Mouse (Mus musculus) macrophage (primary cell): ENCODE results near the gene Inpp5f. TPM values are rescaled to one million over a fixed set of nuclear protein-coding genes. Genes with fewer than 3 reads are reported as not detected.
A peak's percentile ranks its signal among the peaks of the same experiment; 100 is the strongest.

Experiments
- H3K27ac ChIP-seq: fragments of 350-480 bp; formaldehyde crosslinking; 2 replicates; pipeline ENCODE4 v1.9.0; 2021
- H3K36me3 ChIP-seq: fragments of 350-480 bp; formaldehyde crosslinking; 2 replicates; pipeline ENCODE4 v1.9.0; 2021; ENCODE audit errors: inconsistent target
- H3K4me3 ChIP-seq: fragments of 350-480 bp; formaldehyde crosslinking; 2 replicates; pipeline ENCODE4 v1.9.0; 2021; ENCODE audit errors: inconsistent target
- H3K79me2 ChIP-seq: fragments of 350-480 bp; formaldehyde crosslinking; 2 replicates; pipeline ENCODE4 v1.9.0; 2021; ENCODE audit errors: inconsistent target
- WGBS: methylation state at CpG from one replicate; pipeline ENCODE4 v1.1.7; 2026; ENCODE audit warnings: inconsistent platforms; ENCODE audit not compliant: missing documents; 5-methylcytosine and 5-hydroxymethylcytosine counted together
- polyA plus RNA-seq: library from polyadenylated mRNA; stranded (reverse); fragments of 250-400 nt; gene quantifications from 3 replicates; pipeline ENCODE4 v1.2.4, GENCODE M21; 2018; ENCODE audit warnings: inconsistent platforms

Inpp5f gene
- polyA plus RNA-seq, 1 experiment from 2014 or later = 19.5 TPM

- Histone ChIP-seq H3K79me2 (peaks cover 61% of the 10 kb centered on the region), H3K4me3 (no peak overlapping the region), H3K36me3 (no peaks in the 10 kb centered on the region), H3K27ac (no peak overlapping the region)
- WGBS = 100% methylated on average over 2 of the region's 2 CpGs
Measured at GRCm38 (mm10) chr7:128613578-128613977, 2.5 kb downstream of the Inpp5f start.

DNA sequence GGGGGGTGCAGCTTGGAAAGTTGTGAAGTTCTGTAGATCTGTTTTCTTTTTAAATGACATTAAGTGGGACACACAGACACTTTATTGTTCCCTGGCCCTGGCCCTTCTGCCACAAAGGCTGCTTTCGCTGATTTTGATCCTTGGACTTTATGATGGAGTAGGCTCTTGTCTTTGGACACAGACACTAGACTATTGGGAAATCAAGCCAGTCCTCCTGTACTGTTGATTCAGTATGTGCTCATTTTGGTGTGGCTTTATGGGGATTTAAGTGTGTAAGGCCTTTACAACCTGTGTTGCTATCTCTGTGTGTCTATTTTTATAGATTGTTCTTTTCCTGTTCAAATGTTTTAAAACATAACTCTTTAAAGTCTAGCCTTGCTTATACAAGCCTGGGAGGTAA lies 6.5 kb downstream of the Inpp5f start:
- WGBS = 100% methylated on average over 1 of the region's 1 CpGs
- Histone ChIP-seq H3K4me3 (no peak overlapping the region), H3K36me3 (no peaks in the 10 kb centered on the region), H3K27ac (no peak overlapping the region), H3K79me2 (peaks cover 81% of the 10 kb centered on the region)

GRCm38 (mm10) chr7:128620178-128620577 lies 9.1 kb downstream of the Inpp5f start:
- Histone ChIP-seq H3K36me3 (no peaks in the 10 kb centered on the region), H3K27ac (no peak overlapping the region), H3K4me3 (no peak overlapping the region), H3K79me2 (peaks cover 73% of the 10 kb centered on the region)
- 100% methylated on average over 1 of the region's 1 CpGs for WGBS

GRCm38 (mm10) chr7:128622266-128622961 lies 11.3 kb downstream of the Inpp5f start:
- 42% methylated on average over 7 of the region's 7 CpGs for WGBS
- Histone ChIP-seq H3K27ac (peak overlapping the region; percentile 84), H3K4me3 (no peak overlapping the region), H3K79me2 (peaks cover 73% of the 10 kb centered on the region; the same call in 1 of the 2 replicates), H3K36me3 (no peaks in the 10 kb centered on the region)

DNA sequence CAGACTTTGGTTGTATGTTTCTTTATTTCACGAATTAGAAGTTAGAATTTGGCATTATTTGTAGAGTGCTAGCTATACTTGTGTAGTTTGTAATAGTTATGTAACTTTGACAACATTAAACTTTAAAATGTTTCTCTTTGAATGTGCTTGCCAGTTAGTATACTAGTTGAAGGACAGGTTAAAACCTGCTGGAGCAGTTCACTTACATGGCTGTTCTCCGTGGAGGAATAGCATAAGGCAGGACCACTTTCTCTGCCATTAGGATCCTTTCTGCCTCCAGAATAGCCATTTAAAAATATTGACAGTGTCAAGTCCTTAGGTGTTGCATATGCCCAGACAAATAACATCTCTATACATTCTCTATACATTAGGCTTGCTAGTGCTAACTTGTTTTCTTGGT lies 11.9 kb downstream of the Inpp5f start:
- H3K36me3 ChIP-seq = no peaks in the 10 kb centered on the region
- 59% methylated on average over 1 of the region's 2 CpGs for WGBS
- peak overlapping the region; percentile 84 for H3K27ac ChIP-seq
- peaks cover 73% of the 10 kb centered on the region; the same call in 1 of the 2 replicates for H3K79me2 ChIP-seq
- H3K4me3 ChIP-seq = no peak overlapping the region

DNA sequence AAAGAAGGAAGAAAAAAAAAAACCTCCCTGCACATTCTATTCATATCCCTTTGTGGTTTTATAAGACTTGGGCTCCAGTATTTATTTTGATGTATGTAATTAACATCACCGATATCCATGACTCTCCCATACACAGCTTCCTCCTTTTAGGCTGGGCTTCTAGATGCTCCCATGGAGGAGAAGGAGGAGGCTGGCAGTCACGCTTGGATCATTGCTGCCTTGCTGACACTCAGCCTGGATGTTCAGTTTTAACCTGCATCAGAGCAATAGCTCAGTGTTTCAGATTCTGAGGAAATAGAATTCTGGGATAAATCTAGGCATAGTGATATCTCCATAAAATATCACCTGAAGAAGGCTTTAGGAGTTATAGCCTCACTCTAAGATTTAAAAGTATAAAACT lies 14.3 kb downstream of the Inpp5f start:
- Histone ChIP-seq H3K4me3 (no peak overlapping the region), H3K27ac (no peak overlapping the region), H3K36me3 (no peaks in the 10 kb centered on the region), H3K79me2 (peaks cover 70% of the 10 kb centered on the region; the same call in 1 of the 2 replicates)
- WGBS = 100% methylated on average over 2 of the region's 2 CpGs

GRCm38 (mm10) chr7:128626601-128627000 lies 15.5 kb downstream of the Inpp5f start:
- WGBS = 71% methylated on average over 5 of the region's 5 CpGs
- no peaks in the 10 kb centered on the region for H3K36me3 ChIP-seq
- H3K27ac ChIP-seq = no peak overlapping the region
- H3K79me2 ChIP-seq = peaks cover 63% of the 10 kb centered on the region; the same call in 1 of the 2 replicates
- H3K4me3 ChIP-seq = no peak overlapping the region

GRCm38 (mm10) chr7:128627251-128627650 lies 16.1 kb downstream of the Inpp5f start:
- H3K4me3 ChIP-seq = no peak overlapping the region
- 68% methylated on average over 2 of the region's 2 CpGs for WGBS
- no peaks in the 10 kb centered on the region for H3K36me3 ChIP-seq
- H3K27ac ChIP-seq = no peak overlapping the region
- H3K79me2 ChIP-seq = peaks cover 63% of the 10 kb centered on the region; the same call in 1 of the 2 replicates

- WGBS = 100% methylated on average over 1 of the region's 1 CpGs
- peaks cover 63% of the 10 kb centered on the region; the same call in 1 of the 2 replicates for H3K79me2 ChIP-seq
- no peak overlapping the region for H3K27ac ChIP-seq
Measured at GRCm38 (mm10) chr7:128627723-128628122, 16.6 kb downstream of the Inpp5f start.

GRCm38 (mm10) chr7:128633156-128633555 lies 22.0 kb downstream of the Inpp5f start:
- Histone ChIP-seq H3K27ac (no peak overlapping the region), H3K36me3 (no peaks in the 10 kb centered on the region), H3K79me2 (peaks cover 15% of the 10 kb centered on the region; the same call in 1 of the 2 replicates), H3K4me3 (no peak overlapping the region)
- 0% methylated on average over 2 of the region's 4 CpGs for WGBS

More at GRCm38 (mm10) chr7:128627723-128628122, 16.6 kb downstream of the Inpp5f start:
- no peaks in the 10 kb centered on the region for H3K36me3 ChIP-seq
- no peak overlapping the region for H3K4me3 ChIP-seq

DNA sequence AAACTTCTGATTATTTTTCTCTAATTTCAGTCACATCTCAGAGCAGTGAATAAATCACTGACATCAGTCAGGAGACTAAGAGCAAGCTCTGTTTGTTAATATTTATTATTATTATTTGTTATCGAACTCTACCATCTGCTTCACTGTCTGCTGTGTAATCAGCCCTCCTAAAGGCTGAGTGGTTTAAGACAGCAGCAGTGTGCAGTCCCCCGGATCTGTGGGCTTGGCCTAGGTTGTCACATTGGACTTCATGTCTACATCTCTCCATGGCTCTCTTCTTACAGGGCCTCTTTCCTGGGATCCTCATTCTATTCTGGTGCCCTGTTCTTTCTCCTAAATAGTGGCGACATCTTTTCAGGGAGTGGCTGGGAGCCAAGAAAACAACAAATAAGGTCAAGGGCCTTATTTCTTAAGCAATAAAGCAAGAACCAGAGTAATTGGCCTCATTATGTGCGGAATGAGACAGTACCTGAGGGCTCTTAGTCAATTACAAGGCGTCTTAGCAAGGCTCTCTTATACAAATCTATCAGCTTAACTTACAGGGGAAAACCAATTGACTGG lies 28.9 kb downstream of the Inpp5f start:
- Histone ChIP-seq H3K36me3 (no peaks in the 10 kb centered on the region), H3K4me3 (no peak overlapping the region), H3K27ac (no peak overlapping the region), H3K79me2 (no peaks in the 10 kb centered on the region)
- WGBS = 92% methylated on average over 5 of the region's 5 CpGs

DNA sequence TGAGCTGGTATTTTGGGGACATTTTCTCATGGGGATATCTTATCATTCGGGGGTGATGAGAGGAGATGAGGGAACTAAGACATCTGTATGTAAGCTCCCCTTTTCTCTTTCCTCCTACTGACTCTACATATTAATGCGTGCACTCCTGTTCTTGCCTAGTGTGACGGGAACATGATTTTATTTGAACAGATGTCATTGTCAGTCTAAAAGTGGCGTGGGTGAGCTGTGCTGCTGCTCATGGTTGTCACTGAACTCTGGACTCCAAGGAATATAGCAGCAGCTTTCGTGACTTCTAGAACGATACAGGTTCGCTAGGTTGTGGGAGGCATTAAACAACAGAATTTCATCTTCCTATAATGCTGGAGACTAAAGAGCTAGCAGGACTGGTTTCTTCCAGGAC lies 30.4 kb downstream of the Inpp5f start:
- Histone ChIP-seq H3K36me3 (no peaks in the 10 kb centered on the region), H3K79me2 (no peaks in the 10 kb centered on the region), H3K4me3 (no peak overlapping the region), H3K27ac (no peak overlapping the region)
- 95% methylated on average over 7 of the region's 7 CpGs for WGBS

GRCm38 (mm10) chr7:128642386-128642785 lies 31.3 kb downstream of the Inpp5f start:
- H3K4me3 ChIP-seq = no peak overlapping the region

DNA sequence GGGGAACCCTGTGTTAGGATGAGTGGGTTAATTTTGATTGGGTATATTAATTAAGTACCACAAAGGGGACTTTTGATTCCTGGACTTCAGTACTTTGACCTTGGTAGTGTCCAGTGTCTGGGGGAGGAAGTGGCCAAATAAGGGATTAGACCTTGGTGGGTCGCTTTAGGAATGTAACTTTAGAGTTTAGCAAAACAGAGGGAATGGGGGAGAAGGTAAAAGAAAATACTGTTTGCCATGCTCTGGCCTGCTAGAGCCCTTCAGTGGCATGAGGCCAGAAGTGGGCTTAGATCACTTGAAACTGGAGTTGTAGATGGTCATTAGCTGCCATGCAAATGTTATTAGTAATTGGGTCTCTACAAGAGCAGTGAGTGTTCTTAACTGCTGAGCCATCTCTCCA lies 45.8 kb downstream of the Inpp5f start:
- H3K36me3 ChIP-seq = no peaks in the 10 kb centered on the region
- H3K79me2 ChIP-seq = no peaks in the 10 kb centered on the region
- H3K4me3 ChIP-seq = no peak overlapping the region
- WGBS = 86% methylated on average over 1 of the region's 1 CpGs
- H3K27ac ChIP-seq = no peak overlapping the region

More at GRCm38 (mm10) chr7:128642386-128642785, 31.3 kb downstream of the Inpp5f start:
- Histone ChIP-seq H3K79me2 (no peaks in the 10 kb centered on the region), H3K36me3 (no peaks in the 10 kb centered on the region), H3K27ac (no peak overlapping the region)
- 94% methylated on average over 5 of the region's 5 CpGs for WGBS

GRCm38 (mm10) chr7:128663906-128664305 lies 52.8 kb downstream of the Inpp5f start:
- no peaks in the 10 kb centered on the region for H3K79me2 ChIP-seq
- H3K36me3 ChIP-seq = peaks cover 39% of the 10 kb centered on the region
- H3K4me3 ChIP-seq = no peak overlapping the region
- H3K27ac ChIP-seq = no peak overlapping the region
- 98% methylated on average over 8 of the region's 8 CpGs for WGBS
